Mouse (Mus musculus) urinary bladder, postnatal 14 days (tissue): ENCODE results near the gene Gm4778.
A peak's percentile ranks its signal among the peaks of the same experiment; 100 is the strongest.
"Not testable (repeated sequence)": the region's sequence is repeated elsewhere in the genome, so short reads cannot be mapped to it uniquely, and the experiment has no call there.

ENCODE experiments used
- DNase-seq: peaks from one replicate; pipeline ENCODE4 v3.0.0; 2021; ENCODE audit warnings: low spot score

The Gm4778 gene

DNA sequence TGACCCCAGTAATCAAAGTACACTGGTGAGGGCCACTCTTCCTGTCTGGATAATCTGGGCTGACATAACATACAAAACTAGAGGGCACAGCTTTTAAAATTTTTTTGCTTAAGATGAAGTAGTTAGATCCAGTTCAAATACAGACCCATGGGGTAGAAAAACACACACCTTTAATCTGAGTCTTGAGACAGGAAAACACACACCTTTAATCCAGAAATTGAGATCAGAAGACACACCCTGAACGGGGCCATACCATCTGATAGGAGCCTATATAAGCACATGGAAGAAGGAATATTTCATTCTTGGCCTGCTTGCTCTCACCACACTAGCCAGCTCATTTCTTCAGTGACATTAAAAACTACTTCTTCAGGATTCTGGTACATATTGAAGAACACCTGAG is at the start of gene Gm4778:
Gm4778 (plus strand) TSS at position 301 of the 400 bp plus-strand sequence.
- not testable (repeated sequence) for DNase-seq

DNA sequence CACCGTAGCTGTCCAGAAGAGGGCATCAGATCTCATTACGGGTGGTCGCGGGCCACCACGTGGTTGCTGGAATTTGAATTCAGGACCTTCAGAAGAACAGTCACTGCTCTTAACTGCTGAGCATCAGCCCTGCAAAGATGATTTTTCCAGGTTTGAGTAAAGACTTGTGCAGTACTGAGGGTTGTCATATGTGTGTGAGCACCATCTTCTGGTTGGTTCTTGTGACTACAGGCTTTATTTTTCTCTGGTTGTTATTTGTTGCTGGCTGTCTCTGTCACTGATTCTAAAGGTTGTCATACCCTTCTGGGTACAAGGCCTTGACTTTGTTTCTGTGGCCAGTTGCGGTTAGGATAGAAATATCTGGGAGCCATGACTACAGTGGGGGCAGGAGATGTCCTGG is 3.2 kb upstream of the Gm4778 start:
- DNase-seq: no peak

DNA sequence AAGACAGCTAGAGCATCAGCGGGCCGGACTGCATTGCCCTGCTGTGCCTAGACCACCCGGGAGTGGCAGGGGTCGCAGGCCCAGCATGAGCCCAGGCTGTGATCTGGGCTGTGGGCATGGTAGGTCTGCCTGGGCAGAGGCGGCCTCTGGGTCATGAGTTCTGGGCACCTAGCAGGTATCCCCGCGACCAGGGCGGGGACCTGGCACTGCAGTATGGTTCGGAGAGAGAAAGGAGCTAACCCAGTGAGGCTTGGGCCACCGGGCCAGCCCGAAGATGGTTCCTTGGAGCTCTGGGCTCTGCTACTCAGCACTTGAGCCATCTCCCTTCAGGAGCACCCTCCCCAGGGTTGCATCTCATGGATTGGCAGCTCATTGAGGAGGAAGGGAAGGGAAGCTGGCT is 12.2 kb downstream of the Gm4778 start:
- no peak for DNase-seq

DNA sequence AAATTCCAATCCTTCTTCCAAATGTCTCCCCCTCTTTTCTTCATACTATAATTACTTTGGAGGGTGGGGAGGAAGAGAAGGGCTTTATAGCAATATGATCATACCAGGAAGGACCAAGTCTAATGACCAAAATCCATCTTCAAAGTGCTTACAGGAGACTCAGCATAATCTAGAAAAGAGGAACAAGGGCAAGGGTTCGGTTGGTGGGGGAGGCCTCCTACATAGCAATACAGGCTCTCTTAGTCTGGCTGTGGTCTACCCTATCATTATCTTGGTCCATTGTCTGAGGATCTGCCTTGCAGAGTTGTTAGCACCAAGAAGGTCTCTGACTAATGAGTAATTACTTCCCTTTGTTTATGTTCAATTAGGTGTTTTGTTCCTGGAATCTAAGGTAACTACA is 41.6 kb downstream of the Gm4778 start:
- no peak for DNase-seq

DNA sequence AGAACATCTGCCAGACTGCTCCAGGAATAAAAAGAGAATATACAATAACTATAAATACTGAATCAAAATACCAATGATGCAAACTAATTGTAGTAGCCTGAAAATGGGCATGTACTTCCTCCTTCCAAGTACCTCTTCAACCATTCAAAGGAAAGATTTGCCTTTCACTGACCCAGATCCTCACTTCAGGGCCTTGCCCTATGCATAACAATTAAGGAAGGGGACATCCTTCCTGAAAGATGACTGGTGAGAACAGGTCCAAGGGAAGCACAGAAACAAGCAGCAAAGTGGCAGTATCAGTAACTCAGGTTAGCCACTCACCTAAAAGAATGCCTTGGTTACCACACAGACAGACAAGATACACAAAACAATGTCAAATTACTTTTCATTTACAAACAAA is 43.1 kb downstream of the Gm4778 start:
- DNase-seq: no peak

DNA sequence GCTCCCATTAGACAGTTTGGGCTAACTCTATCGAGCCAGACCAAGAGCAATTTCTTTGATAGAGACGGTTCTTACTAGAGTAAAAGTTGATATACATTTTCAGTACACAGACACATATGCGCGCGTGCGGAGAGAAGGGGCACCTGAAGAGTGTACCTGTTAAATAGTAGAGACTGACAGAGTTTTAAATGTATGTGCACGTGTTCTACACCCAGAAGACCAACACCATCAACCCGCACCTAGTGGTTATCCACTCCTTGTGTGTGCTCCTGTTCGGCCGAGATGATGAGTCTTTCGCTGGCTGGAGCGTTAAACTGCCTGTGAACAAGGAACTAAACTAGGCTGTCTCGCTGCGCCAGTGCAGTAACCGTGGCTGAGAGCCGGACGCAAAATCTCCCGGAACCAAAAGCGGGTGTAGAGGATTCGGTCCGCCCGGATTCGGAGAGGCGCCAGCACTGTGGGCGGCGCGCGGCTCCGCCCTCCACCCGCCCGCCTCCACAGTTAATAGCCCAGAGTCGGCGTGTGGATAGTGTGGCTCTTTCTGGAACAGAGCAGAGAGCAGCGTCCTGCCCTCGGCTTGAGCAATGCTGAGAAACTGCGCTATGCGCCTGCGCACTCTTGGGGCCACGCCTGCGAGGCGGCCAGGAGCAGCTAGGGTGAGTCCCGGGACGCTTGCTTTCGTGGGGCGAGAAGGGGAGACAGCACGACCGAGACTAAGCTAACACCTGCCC is 46.0 kb downstream of the Gm4778 start, which contains the start of gene Them4:
Them4 (plus strand) TSS at position 457 of the 731 bp plus-strand sequence.
- peak; percentile 96 for DNase-seq

DNA sequence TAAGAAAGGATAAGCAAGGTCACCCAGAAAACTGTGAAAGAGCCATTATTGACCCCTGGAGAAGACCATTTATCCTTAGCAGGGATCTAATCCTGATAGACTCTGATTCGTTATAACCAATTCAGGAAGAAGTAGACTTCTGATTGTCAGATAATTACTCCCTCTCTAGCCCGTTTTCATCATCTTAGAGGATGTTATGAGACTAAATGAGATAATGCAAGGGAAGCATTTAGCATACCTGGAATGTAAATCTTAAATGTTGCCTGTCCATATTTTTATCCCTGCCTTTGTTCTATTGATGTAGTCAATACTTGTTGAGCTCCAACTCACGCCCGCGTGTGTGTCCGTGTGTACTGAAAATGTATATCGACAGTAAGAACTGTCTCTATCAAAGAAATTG is 46.7 kb downstream of the Gm4778 start:
- no peak for DNase-seq

DNA sequence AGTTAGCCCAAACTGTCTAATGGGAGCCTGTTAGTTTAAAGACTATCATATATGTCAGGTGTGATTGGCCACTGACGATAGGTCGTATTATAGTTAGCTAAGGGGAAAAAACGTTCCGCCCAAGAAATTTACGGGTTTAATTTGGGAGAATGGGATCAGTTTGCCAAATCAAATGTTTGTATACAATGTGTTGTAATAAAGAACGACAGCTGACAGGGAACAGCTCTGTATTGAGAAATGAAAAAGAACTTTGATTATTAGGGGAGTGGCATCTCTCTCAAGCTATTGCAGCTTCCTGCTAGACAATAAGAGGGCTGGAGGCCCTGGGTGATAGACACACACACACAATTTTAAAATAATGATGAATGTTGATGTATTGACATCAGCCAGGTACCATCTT is 47.1 kb downstream of the Gm4778 start:
- DNase-seq: no peak

DNA sequence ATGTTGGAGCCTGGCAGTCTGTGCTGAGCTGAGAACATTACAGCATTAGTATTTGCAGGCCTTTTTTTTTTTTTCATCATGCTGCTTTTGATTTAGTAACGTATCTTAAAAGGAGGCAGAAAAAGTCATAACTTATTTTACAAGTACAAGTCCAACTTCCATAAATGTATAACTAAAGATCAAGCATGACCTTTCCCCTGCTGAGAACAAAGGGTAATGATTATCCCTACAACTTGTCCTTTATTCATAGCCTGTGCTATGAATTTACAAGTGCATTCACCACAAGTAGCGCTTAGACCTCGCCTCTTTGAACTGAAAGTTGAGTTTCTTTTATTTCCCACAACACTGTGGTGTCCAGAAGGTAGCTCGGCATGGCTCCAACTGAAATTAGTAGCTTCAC is 47.5 kb downstream of the Gm4778 start:
- no peak for DNase-seq
